Mouse (Mus musculus) thymus, adult 2 months (tissue): ENCODE measurements around the gene Mapk1ip1. TPM values are rescaled to one million over a fixed set of nuclear protein-coding genes. Genes with fewer than 3 reads are reported as not detected.

Experiments
- DNase-seq: peaks from one replicate; pipeline ENCODE4 v3.0.0; 2021
- H3K27ac ChIP-seq: fragments of 200-500 bp; 2 replicates; pipeline ENCODE4 v1.5.1; 2012; ENCODE audit warnings: low read length, control low read depth; ENCODE audit not compliant: control insufficient read depth, insufficient read depth
- H3K27me3 ChIP-seq: fragments of 200-500 bp; 2 replicates; pipeline ENCODE4 v1.6.1; 2012; ENCODE audit warnings: mild to moderate bottlenecking, low read length, moderate library complexity, mixed read lengths; ENCODE audit not compliant: control insufficient read depth, insufficient read depth
- H3K36me3 ChIP-seq: fragments of 200-500 bp; 2 replicates; pipeline ENCODE4 v1.6.1; 2012; ENCODE audit warnings: mild to moderate bottlenecking, low read length, moderate library complexity; ENCODE audit not compliant: control insufficient read depth, insufficient read depth
- H3K4me1 ChIP-seq: fragments of 200-500 bp; replicated peaks from 2 replicates; pipeline ENCODE4 v1.6.1; 2012; ENCODE audit warnings: low read length; ENCODE audit not compliant: control insufficient read depth, insufficient read depth
- H3K4me3 ChIP-seq: fragments of 200-500 bp; 2 replicates; pipeline ENCODE4 v1.5.1; 2012; ENCODE audit warnings: mild to moderate bottlenecking, low read length, control low read depth, moderate library complexity; ENCODE audit not compliant: control insufficient read depth, insufficient read depth
- CTCF ChIP-seq: fragments of 200-500 bp; IDR thresholded peaks from 2 replicates; pipeline ENCODE4 v1.5.1; 2012; ENCODE audit warnings: mild to moderate bottlenecking, control low read depth, low read length, moderate library complexity, borderline replicate concordance; ENCODE audit not compliant: control insufficient read depth, poor library complexity, insufficient read depth; ENCODE audit errors: extremely low read depth
- POLR2A ChIP-seq: fragments of 200-500 bp; IDR thresholded peaks from 2 replicates; pipeline ENCODE4 v1.6.1; 2012; ENCODE audit warnings: mild to moderate bottlenecking, low read length, control low read depth, moderate library complexity; ENCODE audit not compliant: control insufficient read depth, poor library complexity, insufficient read depth; ENCODE audit errors: extremely low read depth
- WGBS: fragments of 180-500 bp; shearing (Covaris S2); methylation state at CpG from one replicate; pipeline ENCODE4 v1.1.7; 2018; 5-methylcytosine and 5-hydroxymethylcytosine counted together
- polyA plus RNA-seq: library from polyadenylated mRNA; depleted of rRNA; stranded (reverse); fragments of >200 nt; gene quantifications from 2 replicates; pipeline ENCODE4 v1.2.3, GENCODE M21; 2012

Mapk1ip1 gene
- polyA plus RNA-seq, 1 experiment: 103 TPM

- WGBS: 93% methylated on average over 3 of the region's 3 CpGs
- DNase-seq: no peak
Observed at GRCm38 (mm10) chr7:138841436-138842151, 4.5 kb downstream of the Mapk1ip1 start.

GRCm38 (mm10) chr7:138840594-138841021 is 5.5 kb downstream of the Mapk1ip1 start:
- Histone ChIP-seq H3K27ac (no peak overlapping the region), H3K4me3 (no peak overlapping the region), H3K4me1 (peaks cover 5% of the 10 kb centered on the region), H3K36me3 (peaks cover 11% of the 10 kb centered on the region), H3K27me3 (no peaks in the 10 kb centered on the region)
- TF ChIP-seq POLR2A (no peak), CTCF (no peak)
- WGBS: 81% methylated on average over 4 of the region's 4 CpGs
- DNase-seq: peak; percentile 55

More at GRCm38 (mm10) chr7:138841436-138842151, 4.5 kb downstream of the Mapk1ip1 start:
- TF ChIP-seq POLR2A: no peak
- TF ChIP-seq CTCF: no peak
- H3K27ac ChIP-seq: no peak overlapping the region
- H3K27me3 ChIP-seq: no peaks in the 10 kb centered on the region
- no peak overlapping the region for H3K4me3 ChIP-seq
- peaks cover 1% of the 10 kb centered on the region for H3K36me3 ChIP-seq
- peaks cover 5% of the 10 kb centered on the region for H3K4me1 ChIP-seq

DNA sequence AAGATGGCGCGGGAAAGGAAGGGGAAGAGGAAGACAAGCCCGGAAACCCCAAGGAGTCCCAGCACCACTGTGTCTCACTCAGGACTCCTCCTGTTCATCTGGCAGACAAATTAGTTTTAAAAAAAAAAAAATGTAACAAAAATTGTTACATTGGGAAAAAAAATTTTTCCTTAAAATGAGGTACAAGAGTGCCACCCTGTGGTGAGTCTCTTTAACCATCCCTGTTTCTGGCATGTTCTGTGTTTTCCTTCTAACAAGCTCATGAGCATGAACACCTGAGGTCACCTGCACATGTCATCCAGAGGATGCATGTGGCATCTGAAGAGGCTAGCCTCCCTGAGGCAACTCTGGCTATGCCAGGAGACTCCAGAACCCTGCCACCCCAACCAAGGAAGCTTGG is 11.0 kb downstream of the Mapk1ip1 start:
- DNase-seq: no peak
- TF ChIP-seq POLR2A (no peak), CTCF (no peak)
- H3K27me3 ChIP-seq: no peaks in the 10 kb centered on the region

GRCm38 (mm10) chr7:138827812-138828211 is 18.3 kb downstream of the Mapk1ip1 start:
- no peaks in the 10 kb centered on the region for H3K4me1 ChIP-seq
- no peaks in the 10 kb centered on the region for H3K36me3 ChIP-seq
- H3K27ac ChIP-seq: no peak overlapping the region
- WGBS: 21% methylated on average over 11 of the region's 11 CpGs
- peak; percentile 49 for DNase-seq
- no peak overlapping the region for H3K4me3 ChIP-seq
- TF ChIP-seq CTCF (peak; percentile 84; the same call in 1 of the 2 replicates), POLR2A (no peak)
- H3K27me3 ChIP-seq: no peaks in the 10 kb centered on the region

More for the DNA sequence above, 11.0 kb downstream of the Mapk1ip1 start:
- Histone ChIP-seq H3K36me3 (peaks cover 11% of the 10 kb centered on the region), H3K4me3 (no peak overlapping the region), H3K4me1 (no peaks in the 10 kb centered on the region), H3K27ac (no peak overlapping the region)
- 98% methylated on average over 3 of the region's 3 CpGs for WGBS

DNA sequence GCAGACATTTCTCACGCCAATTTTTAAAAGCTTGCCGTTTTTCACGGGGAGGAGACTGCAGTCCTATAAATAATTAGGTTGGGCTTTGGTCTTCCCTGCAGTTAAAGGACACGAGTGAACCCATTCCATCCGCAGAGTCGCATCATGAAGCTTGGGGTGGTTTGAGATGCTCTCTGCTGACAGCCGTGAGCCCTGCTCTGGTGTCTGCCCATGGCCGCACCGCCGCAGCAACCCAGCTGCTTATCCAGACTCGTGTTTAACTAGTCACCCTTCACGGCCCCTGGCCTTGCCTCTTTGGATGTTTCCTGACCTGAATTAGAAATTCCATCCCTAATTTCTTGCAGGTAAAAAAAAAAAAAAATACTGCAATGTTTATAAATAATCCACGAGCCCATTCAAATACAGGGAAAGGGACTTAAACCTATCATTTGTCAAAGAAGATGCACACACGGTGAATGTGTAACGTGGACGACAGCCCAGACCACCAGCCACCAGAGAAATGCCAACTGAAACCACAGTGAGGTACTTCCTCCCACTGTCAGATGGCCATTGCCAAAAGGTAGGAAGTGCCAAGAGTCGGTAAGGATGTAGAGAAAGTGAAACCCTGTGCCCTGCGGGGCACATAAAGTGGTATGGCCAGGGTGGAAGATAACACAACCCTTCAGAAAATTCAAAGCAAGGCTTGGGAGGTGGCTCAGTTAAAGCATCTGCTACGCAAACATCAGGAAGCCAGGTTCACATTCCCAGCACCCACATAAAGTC is 20.9 kb downstream of the Mapk1ip1 start:
- no peak for DNase-seq
- Histone ChIP-seq H3K27me3 (no peaks in the 10 kb centered on the region), H3K27ac (no peak overlapping the region), H3K4me1 (no peaks in the 10 kb centered on the region), H3K36me3 (no peaks in the 10 kb centered on the region), H3K4me3 (no peak overlapping the region)
- 67% methylated on average over 19 of the region's 19 CpGs for WGBS
- TF ChIP-seq POLR2A (no peak), CTCF (no peak)

DNA sequence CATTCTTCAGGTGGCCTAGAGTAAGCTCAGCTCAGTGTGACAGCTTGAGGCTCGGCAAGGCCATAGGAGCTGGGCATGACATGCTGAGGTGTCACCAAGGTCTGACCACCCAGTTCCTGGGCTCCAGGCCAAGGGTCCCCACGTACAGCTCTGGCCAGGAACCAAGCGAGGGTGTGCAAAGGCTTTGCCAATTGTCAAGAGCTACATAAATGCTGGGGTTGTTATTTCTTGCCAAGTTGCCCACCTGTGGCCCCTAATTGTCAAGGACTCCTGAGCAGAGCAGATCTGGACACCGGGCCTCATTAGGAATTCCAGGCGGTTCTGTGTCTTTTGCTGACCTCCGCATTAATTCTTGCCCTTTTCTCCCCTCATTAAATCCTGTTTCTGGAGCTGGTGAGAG is 21.6 kb downstream of the Mapk1ip1 start:
- no peak overlapping the region for H3K27ac ChIP-seq
- no peak for DNase-seq
- no peak overlapping the region for H3K4me3 ChIP-seq
- no peaks in the 10 kb centered on the region for H3K27me3 ChIP-seq
- TF ChIP-seq CTCF (no peak), POLR2A (no peak)
- WGBS: 90% methylated on average over 6 of the region's 6 CpGs
- H3K4me1 ChIP-seq: no peaks in the 10 kb centered on the region
- no peaks in the 10 kb centered on the region for H3K36me3 ChIP-seq

DNA sequence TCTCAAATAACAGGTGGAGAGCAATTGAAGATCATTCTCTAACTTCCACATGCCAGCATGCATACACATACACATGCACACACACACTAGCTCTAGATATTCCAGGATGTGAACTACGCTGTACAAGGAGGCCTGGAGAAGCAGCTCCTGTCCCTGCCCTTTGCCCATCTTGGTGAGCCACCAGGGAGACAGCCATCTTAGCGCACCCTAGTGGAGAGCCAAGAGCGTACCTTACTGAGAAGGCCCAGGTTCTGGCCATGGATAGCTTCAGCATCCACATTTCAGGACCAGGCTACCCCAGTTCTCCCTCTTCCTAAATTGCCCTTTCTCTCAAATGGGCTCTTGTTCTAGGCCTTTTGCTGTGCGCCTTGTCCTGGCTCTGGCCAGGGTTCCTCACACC is 27.8 kb downstream of the Mapk1ip1 start:
- Histone ChIP-seq H3K4me3 (no peak overlapping the region), H3K27ac (no peak overlapping the region), H3K36me3 (no peaks in the 10 kb centered on the region), H3K27me3 (no peaks in the 10 kb centered on the region), H3K4me1 (no peaks in the 10 kb centered on the region)
- TF ChIP-seq POLR2A (no peak), CTCF (no peak)
- DNase-seq: no peak
- WGBS: 58% methylated on average over 4 of the region's 4 CpGs
